Mouse (Mus musculus) heart, embryonic 12.5 days (tissue): ENCODE results near the gene Itgad. TPM values are rescaled to one million over a fixed set of nuclear protein-coding genes. Genes with fewer than 3 reads are reported as not detected.
"Not testable (repeated sequence)": the region's sequence is repeated elsewhere in the genome, so short reads cannot be mapped to it uniquely, and the experiment has no call there.

Source experiments
- ATAC-seq: fragments of 200-750 bp; cut with Nextera tagmentation; 2 replicates; pipeline ENCODE4 v1.8.0; 2017; ENCODE audit warnings: moderate TSS enrichment, moderate library complexity; ENCODE audit not compliant: insufficient number of reproducible peaks, low FRiP score
- H3K27ac ChIP-seq: fragments of 300-500 bp; sonication (generic); 2 replicates; pipeline ENCODE4 v1.5.1; 2016; ENCODE audit warnings: mild to moderate bottlenecking, moderate library complexity; ENCODE audit not compliant: poor library complexity, severe bottlenecking
- H3K27me3 ChIP-seq: fragments of 300-500 bp; sonication (generic); replicated peaks from 2 replicates; pipeline ENCODE4 v1.6.1; 2016; ENCODE audit warnings: mild to moderate bottlenecking, moderate library complexity
- H3K36me3 ChIP-seq: fragments of 300-500 bp; sonication (generic); 2 replicates; pipeline ENCODE4 v1.6.1; 2016; ENCODE audit warnings: mild to moderate bottlenecking, moderate library complexity
- H3K4me1 ChIP-seq: fragments of 300-500 bp; sonication (generic); replicated peaks from 2 replicates; pipeline ENCODE4 v1.6.1; 2016; ENCODE audit warnings: mild to moderate bottlenecking
- H3K4me2 ChIP-seq: fragments of 300-500 bp; sonication (generic); 2 replicates; pipeline ENCODE4 v1.6.1; 2016; ENCODE audit warnings: mild to moderate bottlenecking, moderate library complexity
- H3K4me3 ChIP-seq: fragments of 300-500 bp; sonication (generic); 2 replicates; pipeline ENCODE4 v1.5.1; 2016; ENCODE audit warnings: mild to moderate bottlenecking
- H3K9ac ChIP-seq: fragments of 300-500 bp; sonication (generic); 2 replicates; pipeline ENCODE4 v1.6.1; 2016; ENCODE audit warnings: mild to moderate bottlenecking, moderate library complexity
- H3K9me3 ChIP-seq: fragments of 300-500 bp; sonication (generic); replicated peaks from 2 replicates; pipeline ENCODE4 v1.6.1; 2016; ENCODE audit warnings: mild to moderate bottlenecking, moderate library complexity
- WGBS: fragments of 180-500 bp; shearing (Covaris S2); methylation state at CpG from one replicate; pipeline ENCODE4 v1.1.7; 2016; 5-methylcytosine and 5-hydroxymethylcytosine counted together
- polyA plus RNA-seq: library from polyadenylated mRNA; unstranded; fragments of >200 nt; fragmentation: Nextera tagmentation; extraction: Ambion mirVana; gene quantifications from 2 replicates; pipeline ENCODE4 v1.2.1, GENCODE M21; 2016

Itgad gene
- polyA plus RNA-seq, 1 experiment from 2014 or later = not detected

- no peak overlapping the region for H3K4me2 ChIP-seq
- H3K4me1 ChIP-seq = peaks cover 19% of the 10 kb centered on the region
- H3K27me3 ChIP-seq = no peaks in the 10 kb centered on the region
- 41% methylated on average over 5 of the region's 5 CpGs for WGBS
- H3K27ac ChIP-seq = no peak overlapping the region
- H3K4me3 ChIP-seq = no peak overlapping the region
- no peak for ATAC-seq
- H3K36me3 ChIP-seq = no peaks in the 10 kb centered on the region
- no peaks in the 10 kb centered on the region for H3K9me3 ChIP-seq
- no peak overlapping the region for H3K9ac ChIP-seq
Observed at GRCm38 (mm10) chr7:128132148-128132547, 22.0 kb upstream of the Itgad start.

- Histone ChIP-seq H3K4me1 (0 out of 2 replicates have a peak, but pooled peaks cover 4% of the 10 kb centered on the region), H3K27me3 (no peaks in the 10 kb centered on the region), H3K4me2 (no peak overlapping the region), H3K27ac (no peak overlapping the region), H3K4me3 (no peak overlapping the region), H3K9me3 (no peaks in the 10 kb centered on the region), H3K9ac (no peak overlapping the region), H3K36me3 (no peaks in the 10 kb centered on the region)
- ATAC-seq = no peak
- 81% methylated on average over 2 of the region's 2 CpGs for WGBS
Observed at GRCm38 (mm10) chr7:128133596-128133995, 20.6 kb upstream of the Itgad start.

- 43% methylated on average over 4 of the region's 4 CpGs for WGBS
Observed at GRCm38 (mm10) chr7:128136927-128137326, 17.2 kb upstream of the Itgad start.

GRCm38 (mm10) chr7:128139611-128140010 is 14.6 kb upstream of the Itgad start:
- WGBS = 83% methylated on average over 6 of the region's 6 CpGs
- no peaks in the 10 kb centered on the region; the same call in 1 of the 2 replicates for H3K4me1 ChIP-seq
- no peak for ATAC-seq
- H3K27ac ChIP-seq = no peak overlapping the region
- H3K9me3 ChIP-seq = no peaks in the 10 kb centered on the region; the same call in 1 of the 2 replicates
- H3K4me3 ChIP-seq = no peak overlapping the region
- no peaks in the 10 kb centered on the region for H3K36me3 ChIP-seq
- H3K27me3 ChIP-seq = no peaks in the 10 kb centered on the region
- no peak overlapping the region for H3K4me2 ChIP-seq
- no peak overlapping the region for H3K9ac ChIP-seq

More at GRCm38 (mm10) chr7:128136927-128137326, 17.2 kb upstream of the Itgad start:
- Histone ChIP-seq H3K27me3 (no peaks in the 10 kb centered on the region), H3K4me3 (no peak overlapping the region), H3K36me3 (no peaks in the 10 kb centered on the region), H3K4me1 (no peaks in the 10 kb centered on the region), H3K9ac (no peak overlapping the region), H3K9me3 (no peaks in the 10 kb centered on the region; the same call in 1 of the 2 replicates), H3K27ac (no peak overlapping the region), H3K4me2 (no peak overlapping the region)
- no peak for ATAC-seq

GRCm38 (mm10) chr7:128150970-128151369 is 3.2 kb upstream of the Itgad start:
- Histone ChIP-seq H3K4me3 (no peak overlapping the region), H3K27me3 (no peaks in the 10 kb centered on the region; the same call in none of the 2 replicates), H3K9me3 (no peaks in the 10 kb centered on the region), H3K4me1 (0 out of 2 replicates have a peak, but pooled peaks cover 5% of the 10 kb centered on the region), H3K27ac (no peak overlapping the region), H3K4me2 (no peak overlapping the region), H3K36me3 (no peaks in the 10 kb centered on the region), H3K9ac (no peak overlapping the region)
- 87% methylated on average over 8 of the region's 8 CpGs for WGBS
- no peak for ATAC-seq

GRCm38 (mm10) chr7:128154924-128155323 is 748 bp downstream of the Itgad start:
- no peaks in the 10 kb centered on the region for H3K9me3 ChIP-seq
- 18% methylated on average over 10 of the region's 10 CpGs for WGBS
- no peaks in the 10 kb centered on the region for H3K36me3 ChIP-seq
- no peak overlapping the region for H3K27ac ChIP-seq
- peak overlapping the region; percentile 24 for H3K4me3 ChIP-seq
- no peak overlapping the region for H3K9ac ChIP-seq
- 0 out of 2 replicates have a peak, but pooled peaks cover 5% of the 10 kb centered on the region for H3K4me1 ChIP-seq
- H3K4me2 ChIP-seq = peak overlapping the region; percentile 62
- ATAC-seq = no peak
- H3K27me3 ChIP-seq = no peaks in the 10 kb centered on the region; the same call in none of the 2 replicates

- not testable (repeated sequence) for H3K9ac ChIP-seq, H3K4me2 ChIP-seq, ATAC-seq, H3K27me3 ChIP-seq, H3K27ac ChIP-seq, H3K36me3 ChIP-seq, H3K4me3 ChIP-seq, H3K9me3 ChIP-seq, H3K4me1 ChIP-seq
- WGBS = 80% methylated on average over 8 of the region's 8 CpGs
Observed at GRCm38 (mm10) chr7:128158688-128159354, 4.6 kb downstream of the Itgad start.

- Histone ChIP-seq H3K9ac (no peak overlapping the region), H3K4me2 (no peak overlapping the region), H3K4me1 (no peaks in the 10 kb centered on the region), H3K36me3 (no peaks in the 10 kb centered on the region), H3K27me3 (no peaks in the 10 kb centered on the region), H3K27ac (no peak overlapping the region), H3K9me3 (no peaks in the 10 kb centered on the region), H3K4me3 (no peak overlapping the region)
- 91% methylated on average over 4 of the region's 4 CpGs for WGBS
- no peak for ATAC-seq
Observed at GRCm38 (mm10) chr7:128164001-128164400, 9.8 kb downstream of the Itgad start.

- H3K9ac ChIP-seq = no peak overlapping the region
- no peaks in the 10 kb centered on the region for H3K36me3 ChIP-seq
- H3K27me3 ChIP-seq = no peaks in the 10 kb centered on the region
- no peaks in the 10 kb centered on the region for H3K4me1 ChIP-seq
- no peak for ATAC-seq
- H3K4me2 ChIP-seq = no peak overlapping the region
- WGBS = 76% methylated on average over 7 of the region's 7 CpGs
- H3K4me3 ChIP-seq = no peak overlapping the region
- H3K27ac ChIP-seq = no peak overlapping the region
- no peaks in the 10 kb centered on the region for H3K9me3 ChIP-seq
Observed at GRCm38 (mm10) chr7:128166391-128166790, 12.2 kb downstream of the Itgad start.

GRCm38 (mm10) chr7:128169996-128170395 is 15.8 kb downstream of the Itgad start:
- WGBS = 82% methylated on average over 3 of the region's 3 CpGs
- H3K27ac ChIP-seq = no peak overlapping the region
- no peak for ATAC-seq
- H3K4me1 ChIP-seq = no peaks in the 10 kb centered on the region
- no peaks in the 10 kb centered on the region for H3K27me3 ChIP-seq
- no peak overlapping the region for H3K9ac ChIP-seq
- H3K4me3 ChIP-seq = no peak overlapping the region
- no peak overlapping the region for H3K4me2 ChIP-seq
- no peaks in the 10 kb centered on the region for H3K36me3 ChIP-seq
- no peaks in the 10 kb centered on the region for H3K9me3 ChIP-seq

GRCm38 (mm10) chr7:128178385-128178784 is 24.2 kb downstream of the Itgad start:
- H3K4me3 ChIP-seq = no peak overlapping the region
- no peaks in the 10 kb centered on the region for H3K4me1 ChIP-seq
- no peak overlapping the region for H3K4me2 ChIP-seq
- no peak overlapping the region for H3K9ac ChIP-seq
- WGBS = 55% methylated on average over 2 of the region's 2 CpGs
- no peaks in the 10 kb centered on the region for H3K9me3 ChIP-seq
- peaks cover 4% of the 10 kb centered on the region; the same call in 1 of the 2 replicates for H3K27me3 ChIP-seq
- no peak for ATAC-seq
- H3K36me3 ChIP-seq = no peaks in the 10 kb centered on the region
- H3K27ac ChIP-seq = no peak overlapping the region

- Histone ChIP-seq H3K9me3 (no peaks in the 10 kb centered on the region), H3K9ac (no peak overlapping the region), H3K4me2 (no peak overlapping the region), H3K4me1 (no peaks in the 10 kb centered on the region), H3K36me3 (no peaks in the 10 kb centered on the region), H3K27ac (no peak overlapping the region), H3K27me3 (peaks cover 4% of the 10 kb centered on the region; the same call in 1 of the 2 replicates), H3K4me3 (no peak overlapping the region)
- WGBS = 65% methylated on average over 7 of the region's 7 CpGs
- ATAC-seq = no peak
Observed at GRCm38 (mm10) chr7:128180126-128180525, 25.9 kb downstream of the Itgad start.
